Mouse (Mus musculus) right cerebral cortex, postnatal 4 days (tissue): ENCODE measurements at regions not wholly inside any gene's neighbourhood (a gene's known extent, or its start where the extent isn't known, plus 50 kb on each side); places are given as distances from the start of the nearest gene placed in this dataset.
A peak's percentile ranks its signal among the peaks of the same experiment; 100 is the strongest.

ENCODE experiments used
- DNase-seq: peaks from one replicate; pipeline ENCODE4 v3.0.0-alpha.2; 2022

GRCm38 (mm10) chr9:101641524-101641923 lies 220.1 kb upstream of the 9630041A04Rik start:
- no peak for DNase-seq

DNA sequence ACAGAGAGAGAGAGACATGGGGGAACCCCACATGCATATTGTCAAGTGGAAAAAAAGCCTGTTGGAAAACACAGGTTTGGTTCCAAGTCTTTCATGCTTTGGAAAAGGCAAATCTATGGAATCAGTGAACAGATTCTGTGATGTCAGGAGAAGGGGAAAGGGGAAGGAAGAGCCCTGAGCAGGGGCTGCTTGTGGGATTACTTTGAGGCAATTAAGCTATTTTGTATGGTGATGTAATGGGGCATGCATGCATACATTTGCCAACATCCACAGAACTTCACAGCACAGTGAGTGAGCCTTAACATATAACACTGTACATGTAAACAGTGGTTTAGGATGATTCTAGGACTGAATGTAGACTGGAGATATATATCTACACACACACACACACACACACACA lies 221.0 kb upstream of the 9630041A04Rik start:
- no peak for DNase-seq

DNA sequence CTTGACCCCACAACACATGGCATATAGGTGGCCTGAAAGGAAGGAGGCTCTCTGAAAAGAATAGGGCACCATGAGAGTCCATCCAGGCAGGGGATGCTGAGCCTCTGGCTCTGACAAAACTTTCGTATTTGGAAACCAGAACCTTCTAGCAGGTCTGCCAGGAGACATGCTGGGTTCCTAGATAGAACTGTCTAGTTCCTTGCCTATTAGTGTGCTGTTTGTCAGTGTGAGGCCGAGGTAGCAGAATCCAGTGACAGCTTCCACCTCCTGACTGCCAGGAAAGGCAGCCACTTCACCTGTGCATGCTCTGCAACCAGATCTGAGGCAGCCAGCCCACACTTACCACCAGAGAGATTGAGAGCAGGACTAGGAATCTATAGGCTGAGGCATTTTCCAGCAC lies 245.4 kb upstream of the 9630041A04Rik start:
- no peak for DNase-seq

GRCm38 (mm10) chr9:101615176-101615575 lies 246.5 kb upstream of the 9630041A04Rik start:
- DNase-seq, result no peak

DNA sequence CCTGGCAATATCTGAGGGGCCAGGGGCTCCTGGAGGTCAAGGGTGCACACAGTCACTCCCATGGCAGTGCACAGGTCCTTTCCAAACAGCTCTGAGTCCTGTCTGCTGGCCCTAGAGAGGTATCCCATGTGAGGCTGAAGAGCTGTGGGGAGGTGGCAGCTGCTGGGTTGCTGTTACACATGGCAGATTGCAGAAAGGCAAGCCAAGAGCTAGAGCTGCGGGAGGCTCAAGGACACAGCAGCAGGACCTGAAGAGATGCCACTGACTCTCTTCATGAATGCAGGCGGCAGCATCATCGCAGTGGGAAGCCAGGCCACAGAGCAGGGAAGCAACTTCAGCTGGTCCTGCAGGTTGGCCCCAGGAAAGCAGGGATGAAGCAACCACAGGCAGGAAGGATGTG lies 247.7 kb upstream of the 9630041A04Rik start:
- DNase-seq, result no peak

DNA sequence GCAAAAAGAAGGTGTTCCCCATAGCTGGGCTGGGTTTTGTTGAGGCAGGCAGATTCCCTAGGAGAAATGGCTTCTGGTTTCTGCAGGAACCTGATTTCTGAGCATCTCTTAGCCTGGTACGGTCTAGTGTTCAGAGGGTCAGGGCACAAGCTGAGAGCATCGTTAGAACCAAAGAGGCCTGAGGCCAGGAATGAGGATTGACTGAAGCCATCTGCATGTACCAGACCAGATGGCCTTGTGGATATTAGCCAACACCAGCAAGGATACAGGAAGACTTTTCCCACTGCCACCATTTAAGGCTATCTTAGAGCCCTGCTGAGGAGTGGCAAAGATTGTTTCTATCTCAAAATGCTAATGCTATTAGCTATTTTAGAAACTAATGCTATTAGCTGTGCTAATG lies 248.2 kb upstream of the 9630041A04Rik start:
- no peak for DNase-seq

- DNase-seq, result no peak
These were observed 248.7 kb upstream of the 9630041A04Rik start for GRCm38 (mm10) chr9:101612971-101613370.

- no peak for DNase-seq
These were observed 249.1 kb upstream of the 9630041A04Rik start for GRCm38 (mm10) chr9:101612571-101612970.

GRCm38 (mm10) chr9:101611481-101611880 lies 250.2 kb upstream of the 9630041A04Rik start:
- DNase-seq, result peak; percentile 20

GRCm38 (mm10) chr9:101610806-101611443 lies 250.7 kb upstream of the 9630041A04Rik start:
- no peak for DNase-seq

GRCm38 (mm10) chr9:101610338-101610737 lies 251.3 kb upstream of the 9630041A04Rik start:
- DNase-seq, result no peak

- DNase-seq, result no peak
These were observed 258.8 kb upstream of the 9630041A04Rik start for GRCm38 (mm10) chr9:101602799-101603198.

- DNase-seq, result no peak
These were observed 264.7 kb upstream of the 9630041A04Rik start for GRCm38 (mm10) chr9:101596898-101597297.

GRCm38 (mm10) chr9:101595101-101595650 lies 266.5 kb upstream of the 9630041A04Rik start:
- no peak for DNase-seq

DNA sequence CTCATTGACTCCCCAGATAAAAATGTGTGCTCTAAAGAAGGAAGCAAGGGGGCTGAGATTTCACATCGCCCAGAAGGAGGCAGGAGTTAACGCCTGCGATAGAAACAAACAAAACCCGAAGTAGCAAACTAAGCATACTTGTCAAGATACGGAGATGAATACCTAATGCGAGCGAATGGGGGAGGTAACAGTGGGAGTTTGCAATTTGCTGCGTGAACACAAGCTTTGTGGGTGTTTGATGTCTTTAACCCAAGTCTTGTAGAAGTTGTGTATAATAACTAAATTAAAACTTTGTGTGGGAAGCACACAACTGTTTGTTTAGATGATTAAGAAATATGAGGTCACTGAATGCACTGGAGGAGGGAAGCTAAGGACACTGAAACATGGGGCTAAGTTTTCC lies 269.0 kb upstream of the 9630041A04Rik start:
- no peak for DNase-seq

DNA sequence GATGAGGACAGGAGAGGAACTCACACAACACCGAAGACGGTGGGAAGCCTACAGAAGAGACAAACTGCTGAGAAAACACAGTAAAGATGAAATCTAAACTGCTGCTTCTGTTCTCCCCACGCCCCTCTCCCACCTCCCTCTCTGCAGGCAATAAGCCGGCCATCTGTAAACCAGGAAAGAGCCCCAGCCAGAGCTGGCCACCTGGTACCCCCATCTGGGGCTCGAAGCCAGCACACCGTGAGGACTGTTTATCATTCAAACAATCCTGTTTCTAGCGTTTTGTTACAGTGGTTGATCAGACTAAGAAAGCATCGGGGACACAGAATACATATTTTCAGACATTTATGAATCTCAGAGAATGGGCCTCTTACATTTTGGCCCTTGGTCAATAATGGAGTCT lies 270.0 kb upstream of the 9630041A04Rik start:
- no peak for DNase-seq

GRCm38 (mm10) chr9:101590310-101590709 lies 271.3 kb upstream of the 9630041A04Rik start:
- no peak for DNase-seq

DNA sequence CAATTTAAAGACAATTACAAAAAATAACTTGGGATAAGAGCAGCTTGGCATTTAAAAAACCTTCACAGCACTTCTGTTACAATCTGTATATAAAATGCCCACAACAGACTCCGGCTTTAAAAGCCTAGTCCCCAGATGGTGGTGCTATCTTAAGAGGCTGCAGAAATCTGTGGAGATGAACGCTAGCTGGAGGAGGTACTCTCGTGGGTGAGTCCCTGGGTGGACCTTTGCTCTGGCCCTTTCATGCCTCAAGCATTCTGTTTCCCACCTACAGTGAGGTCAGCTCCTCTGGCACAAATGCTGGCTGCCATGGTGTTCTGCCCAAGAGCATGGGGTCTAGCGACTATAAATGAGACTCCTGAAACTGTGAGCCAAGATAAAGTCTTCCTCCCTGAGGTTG lies 280.6 kb upstream of the 9630041A04Rik start:
- no peak for DNase-seq

GRCm38 (mm10) chr9:101570714-101571113 lies 290.9 kb upstream of the 9630041A04Rik start:
- DNase-seq, result no peak

DNA sequence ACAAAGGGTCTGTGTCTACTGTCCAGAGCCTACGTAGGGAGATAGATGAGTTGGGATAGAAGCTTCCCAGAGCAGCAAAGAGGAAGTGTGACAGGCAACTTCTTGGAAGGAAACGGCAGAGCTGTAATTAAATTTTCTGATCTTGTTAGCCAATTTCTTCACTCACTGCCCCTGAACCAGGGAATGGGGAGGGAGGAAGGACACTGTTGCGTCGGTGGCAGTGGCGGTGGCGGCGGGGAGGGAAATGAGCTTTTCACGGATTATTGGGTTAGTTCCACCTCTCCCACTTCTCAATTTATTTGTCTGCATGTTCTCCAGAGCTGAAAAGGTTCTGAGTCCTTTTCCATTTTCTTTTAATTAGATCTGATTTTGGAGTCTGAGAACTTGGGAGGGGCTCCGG lies 298.4 kb upstream of the 9630041A04Rik start:
- no peak for DNase-seq

DNA sequence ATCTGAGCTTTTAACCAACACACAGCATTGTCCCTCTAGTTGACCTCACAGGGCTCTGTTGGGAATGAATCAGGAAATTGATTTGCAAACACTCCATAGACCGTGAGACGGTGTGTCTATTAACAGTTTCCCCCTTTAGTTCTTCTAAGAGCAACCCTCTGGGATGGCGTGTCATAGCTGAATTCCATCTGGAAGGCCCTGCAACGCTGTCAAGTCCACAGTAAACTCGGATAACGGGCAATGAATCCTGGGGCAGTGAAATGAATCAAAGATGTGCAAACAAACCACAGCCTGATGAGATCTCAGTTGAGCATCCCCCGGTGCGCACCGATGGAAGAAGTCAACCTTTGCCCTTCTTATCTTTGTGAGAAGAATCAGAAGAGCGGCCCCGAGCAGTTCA lies 302.3 kb upstream of the 9630041A04Rik start:
- no peak for DNase-seq

DNA sequence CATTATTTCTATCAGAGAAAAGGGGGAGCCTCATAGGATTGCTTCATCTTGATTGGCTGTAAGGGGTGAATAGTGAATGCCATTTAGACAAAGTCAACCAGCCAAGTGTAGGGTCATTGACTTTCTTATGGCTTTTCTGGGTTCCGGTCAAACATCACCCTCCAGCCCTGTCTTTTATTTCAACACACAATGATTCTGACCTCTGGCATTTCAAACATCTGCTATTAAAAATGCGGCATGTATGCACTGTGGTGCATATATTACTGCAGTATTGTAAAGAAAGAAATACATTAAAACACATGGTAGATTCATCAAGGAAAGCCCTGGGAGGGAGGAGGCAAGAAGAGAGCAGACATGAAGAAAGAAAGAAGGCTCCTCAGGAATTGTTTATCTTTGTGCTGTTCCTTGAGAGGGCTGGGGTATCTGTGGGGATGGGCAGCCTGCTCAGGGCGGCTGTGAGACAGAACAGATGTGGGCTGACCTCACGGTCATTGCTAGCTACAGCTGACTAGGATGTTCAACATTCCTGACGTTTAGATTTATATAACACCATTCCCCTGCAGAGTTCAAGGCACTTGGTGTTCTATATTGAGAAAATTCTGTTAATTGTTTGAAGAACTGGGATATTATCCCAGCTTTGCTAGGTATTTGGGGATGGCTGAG lies 303.5 kb upstream of the Ppp2r3a start:
- DNase-seq, result no peak

- no peak for DNase-seq
These were observed 301.2 kb upstream of the Ppp2r3a start for GRCm38 (mm10) chr9:101552789-101553188.

GRCm38 (mm10) chr9:101551256-101551655 lies 299.7 kb upstream of the Ppp2r3a start:
- DNase-seq, result no peak
